Mouse (Mus musculus): ENCODE measurements around the gene Glrx5.

Glrx5 gene

DNA sequence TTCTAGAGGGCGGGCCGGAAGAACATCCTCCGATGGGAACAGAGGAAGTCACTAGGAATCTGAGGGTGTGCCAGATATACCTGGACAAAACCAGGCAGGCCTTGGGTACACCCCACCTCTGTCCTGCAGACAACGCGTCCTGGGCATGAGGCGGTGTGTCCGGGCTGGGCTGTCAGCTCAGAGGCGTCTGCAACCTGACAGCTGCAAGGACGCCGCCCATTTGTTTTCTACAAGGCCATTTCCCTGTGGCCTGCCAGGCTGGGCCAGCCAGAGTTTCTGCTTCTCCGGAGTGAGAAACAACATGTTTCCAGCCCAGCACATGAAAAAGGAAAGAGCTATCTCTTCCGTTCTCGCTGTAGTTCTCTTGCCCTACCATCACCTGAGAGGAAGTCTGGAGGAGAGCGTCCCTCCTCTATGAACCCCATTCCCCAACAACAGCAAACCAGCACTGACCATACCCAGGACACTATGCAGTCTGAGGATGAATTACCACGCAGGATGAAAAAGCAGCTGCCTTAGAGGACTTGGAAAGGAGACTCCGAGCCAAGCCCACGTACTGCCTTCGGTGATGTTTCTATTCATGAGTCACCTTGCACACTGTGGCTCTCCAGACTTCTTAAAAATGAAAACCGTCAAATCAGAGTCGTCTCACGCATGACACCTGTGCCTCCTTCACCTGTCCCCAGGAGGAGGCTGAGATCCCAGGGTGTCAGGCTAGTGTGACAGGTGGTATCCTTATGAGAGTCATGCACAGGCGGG, 27.4 kb upstream of the Glrx5 start:
- DNase-seq (ENCODE audit: low read depth, low spot score), result no peak

GRCm38 (mm10) chr12:105005715-105005972, 26.8 kb upstream of the Glrx5 start:
- no peak for DNase-seq (ENCODE audit: low read depth, low spot score)

- DNase-seq (ENCODE audit: low read depth, low spot score), result no peak
Observed at GRCm38 (mm10) chr12:105008150-105008549, 24.3 kb upstream of the Glrx5 start.

DNA sequence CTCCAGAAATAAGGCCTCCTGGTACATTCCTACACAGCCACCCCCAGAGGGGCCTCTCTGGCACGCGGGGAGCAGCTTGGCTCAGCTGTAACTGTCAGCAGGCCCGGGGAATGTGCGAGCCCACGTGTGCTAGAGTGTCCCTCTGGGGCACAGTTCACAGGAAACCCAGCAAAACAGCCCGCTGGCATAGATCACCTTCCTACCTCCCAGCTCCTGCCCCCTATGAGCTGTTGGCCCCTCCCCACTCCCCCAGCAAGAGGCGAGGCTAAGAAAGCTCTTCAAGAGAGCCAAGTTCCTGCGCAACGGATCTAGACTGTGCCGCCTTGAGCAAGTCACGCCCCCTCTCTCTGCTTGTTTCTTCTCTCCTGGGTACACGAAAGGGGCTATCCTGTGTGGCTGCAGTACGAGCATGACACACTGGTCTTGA, 23.7 kb upstream of the Glrx5 start:
- peak; percentile 66 for DNase-seq (ENCODE audit: low read depth, low spot score)

GRCm38 (mm10) chr12:105009370-105010212, 22.9 kb upstream of the Glrx5 start, which contains the start of gene Syne3:
Syne3 (minus strand) TSS chr12:105009809.
- DNase-seq (ENCODE audit: low read depth, low spot score), result no peak

- no peak for DNase-seq (ENCODE audit: low read depth, low spot score)
Observed at GRCm38 (mm10) chr12:105010213-105010790, 22.2 kb upstream of the Glrx5 start.

DNA sequence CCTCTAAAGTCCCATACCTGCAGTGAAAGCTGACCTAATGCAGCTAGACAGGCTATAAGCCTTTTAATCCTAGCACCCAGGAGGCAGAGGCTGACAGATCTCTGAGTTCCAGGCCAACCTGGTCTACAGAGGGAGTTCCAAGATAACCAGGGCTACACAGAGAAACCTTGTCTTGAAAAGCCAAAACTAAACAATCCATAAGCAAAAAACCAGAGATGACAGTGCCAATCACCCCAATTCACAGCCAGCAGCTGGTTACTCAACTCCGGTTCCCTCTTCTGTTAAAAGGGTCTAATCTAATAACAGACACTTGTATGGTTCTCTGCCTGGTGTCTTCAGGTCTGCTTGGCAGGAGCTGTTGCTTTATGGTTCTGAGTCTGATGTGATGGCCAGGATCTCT, 20.9 kb upstream of the Glrx5 start:
- DNase-seq (ENCODE audit: low read depth, low spot score), result no peak

- no peak for DNase-seq (ENCODE audit: low read depth, low spot score)
Observed at GRCm38 (mm10) chr12:105012314-105012713, 20.2 kb upstream of the Glrx5 start.

- DNase-seq (ENCODE audit: low read depth, low spot score), result peak; percentile 85
Observed at GRCm38 (mm10) chr12:105013065-105013464, 19.4 kb upstream of the Glrx5 start.

DNA sequence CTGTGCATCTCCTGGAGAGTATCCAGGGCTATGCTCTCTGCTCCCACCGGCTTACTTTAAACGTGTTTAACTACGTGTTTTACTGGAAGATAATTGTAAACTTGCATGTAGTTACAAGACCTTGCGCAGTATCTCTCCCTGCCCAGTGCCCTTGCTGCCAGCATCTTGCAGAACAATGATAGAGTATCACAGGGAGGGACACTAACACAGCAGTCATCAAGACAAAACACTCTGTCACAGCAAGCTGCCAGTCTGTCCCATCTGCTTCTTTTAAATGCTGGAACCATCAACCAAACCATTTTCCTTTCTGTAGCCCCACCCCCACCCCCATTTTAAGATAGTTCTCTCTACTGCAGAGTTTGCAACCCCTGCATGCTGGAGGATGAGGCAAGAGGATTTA, 16.3 kb upstream of the Glrx5 start:
- no peak for DNase-seq (ENCODE audit: low read depth, low spot score)

GRCm38 (mm10) chr12:105016639-105017038, 15.8 kb upstream of the Glrx5 start:
- no peak for DNase-seq (ENCODE audit: low read depth, low spot score)

- DNase-seq (ENCODE audit: low read depth, low spot score), result no peak
Observed at GRCm38 (mm10) chr12:105019359-105020219, 12.9 kb upstream of the Glrx5 start.

DNA sequence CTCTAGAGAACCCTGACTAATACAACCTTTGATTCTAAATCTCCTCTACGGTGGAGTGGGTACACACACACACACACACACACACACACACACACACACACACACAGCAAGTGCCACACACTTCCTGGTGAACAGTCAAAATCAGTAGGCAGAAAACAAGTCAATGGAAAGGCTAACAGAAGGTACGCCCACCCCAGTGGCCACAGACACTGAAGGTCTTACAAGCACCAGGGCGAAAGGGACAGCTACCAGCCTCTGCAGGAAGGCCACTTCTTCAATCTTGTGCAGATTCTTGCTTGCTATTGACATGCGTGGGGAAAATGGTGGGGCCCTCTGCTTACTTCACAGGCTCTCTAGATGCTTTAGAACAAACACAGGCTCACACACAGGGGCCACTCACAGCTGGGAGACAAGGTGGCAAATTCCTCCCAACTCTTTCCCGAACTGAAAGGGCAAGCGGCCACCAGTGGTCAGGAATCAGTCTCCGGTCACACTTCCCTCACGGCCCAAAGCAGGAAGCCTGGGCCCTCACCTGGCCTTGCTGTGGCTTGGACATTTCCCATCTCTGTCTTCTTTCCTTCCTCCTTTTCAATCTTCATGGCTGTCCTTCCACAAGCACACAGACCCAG, 10.9 kb upstream of the Glrx5 start:
- no peak for DNase-seq (ENCODE audit: low read depth, low spot score)

DNA sequence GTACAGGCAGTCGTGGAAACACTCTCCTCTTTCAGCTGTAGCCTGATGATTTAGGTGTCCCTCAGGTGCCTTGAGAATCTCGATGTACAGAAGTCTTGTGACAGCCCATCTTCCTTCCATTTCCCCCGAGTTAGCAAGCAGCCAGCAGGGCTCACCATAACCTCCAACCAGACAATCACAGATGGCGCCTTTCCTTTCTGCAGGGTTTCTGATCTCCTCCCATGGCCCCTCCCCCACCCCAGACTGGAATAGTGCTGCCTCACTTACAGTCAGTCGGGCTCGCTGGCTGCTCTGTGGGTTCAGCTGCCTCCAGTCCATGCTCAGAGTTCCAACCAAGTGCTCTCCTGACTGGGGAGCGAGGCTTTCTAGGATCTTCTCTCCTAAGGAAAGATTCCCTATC, 10.3 kb upstream of the Glrx5 start:
- no peak for DNase-seq (ENCODE audit: low read depth, low spot score)

DNA sequence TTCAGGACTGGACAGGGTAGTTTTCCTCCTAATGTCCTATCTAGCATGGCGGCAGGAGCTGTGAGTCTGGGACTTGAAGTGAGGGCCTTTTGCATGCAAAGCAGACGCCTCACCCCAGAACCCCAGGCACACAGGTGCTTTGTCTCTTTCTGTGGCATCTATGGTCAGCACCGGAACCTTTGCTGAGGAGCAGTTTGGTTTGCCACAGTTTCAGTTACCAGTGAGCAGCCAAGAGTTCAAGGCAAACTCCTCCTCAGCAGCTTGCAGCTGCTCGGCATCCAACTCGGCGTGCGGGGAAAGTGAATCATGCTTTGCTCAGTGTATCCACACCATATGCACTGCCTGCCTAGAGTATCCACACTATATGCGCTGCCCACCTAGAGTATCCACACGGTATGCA, 9.7 kb upstream of the Glrx5 start:
- DNase-seq (ENCODE audit: low read depth, low spot score), result no peak

GRCm38 (mm10) chr12:105025271-105025946, 7.1 kb upstream of the Glrx5 start:
- peak; percentile 65 for DNase-seq (ENCODE audit: low read depth, low spot score)

DNA sequence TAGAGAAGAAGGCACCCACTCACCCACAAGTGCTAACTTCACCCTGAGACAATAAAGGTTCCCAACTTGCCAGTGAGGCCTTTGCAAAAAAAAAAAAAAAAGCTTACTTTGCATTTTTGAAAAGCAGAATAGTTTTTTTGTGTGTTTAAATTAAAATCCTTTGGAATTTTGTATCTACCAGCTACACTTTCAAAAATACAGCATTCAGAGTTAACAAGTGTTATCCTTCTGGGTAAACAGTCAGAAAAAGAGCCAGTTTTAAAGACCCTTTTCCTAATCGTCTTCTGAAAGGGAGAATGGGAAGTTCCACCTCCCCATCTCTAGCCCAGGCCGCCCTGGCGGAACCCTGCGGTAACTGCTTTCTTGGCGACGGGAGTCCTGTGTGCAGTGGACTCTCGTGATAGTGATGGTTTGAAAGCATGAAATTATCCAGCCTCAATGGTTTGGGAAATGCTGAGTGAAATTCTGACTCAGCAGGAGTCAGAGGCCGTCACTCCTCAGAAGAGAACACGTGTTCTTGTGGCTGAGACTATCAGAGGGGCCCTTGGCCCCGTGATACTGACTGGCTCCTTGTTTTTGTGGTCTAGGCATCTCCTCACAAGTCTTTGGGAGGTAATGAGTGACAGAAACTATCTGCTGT, 6.4 kb upstream of the Glrx5 start:
- no peak for DNase-seq (ENCODE audit: low read depth, low spot score)

- DNase-seq (ENCODE audit: low read depth, low spot score), result peak; percentile 69
Observed at GRCm38 (mm10) chr12:105027323-105027991, 5.0 kb upstream of the Glrx5 start.

- no peak for DNase-seq (ENCODE audit: low read depth, low spot score)
Observed at GRCm38 (mm10) chr12:105029890-105030289, 2.6 kb upstream of the Glrx5 start.

Measured in skeletal muscle tissue, adult 2 months (tissue).